Mouse (Mus musculus) lung, postnatal 10 days (tissue): ENCODE measurements around the gene Sema3b.
A peak's percentile ranks its signal among the peaks of the same experiment; 100 is the strongest.

Experiments used
- DNase-seq: peaks from one replicate; pipeline ENCODE4 v3.0.0; 2021

Gene Sema3b

DNA sequence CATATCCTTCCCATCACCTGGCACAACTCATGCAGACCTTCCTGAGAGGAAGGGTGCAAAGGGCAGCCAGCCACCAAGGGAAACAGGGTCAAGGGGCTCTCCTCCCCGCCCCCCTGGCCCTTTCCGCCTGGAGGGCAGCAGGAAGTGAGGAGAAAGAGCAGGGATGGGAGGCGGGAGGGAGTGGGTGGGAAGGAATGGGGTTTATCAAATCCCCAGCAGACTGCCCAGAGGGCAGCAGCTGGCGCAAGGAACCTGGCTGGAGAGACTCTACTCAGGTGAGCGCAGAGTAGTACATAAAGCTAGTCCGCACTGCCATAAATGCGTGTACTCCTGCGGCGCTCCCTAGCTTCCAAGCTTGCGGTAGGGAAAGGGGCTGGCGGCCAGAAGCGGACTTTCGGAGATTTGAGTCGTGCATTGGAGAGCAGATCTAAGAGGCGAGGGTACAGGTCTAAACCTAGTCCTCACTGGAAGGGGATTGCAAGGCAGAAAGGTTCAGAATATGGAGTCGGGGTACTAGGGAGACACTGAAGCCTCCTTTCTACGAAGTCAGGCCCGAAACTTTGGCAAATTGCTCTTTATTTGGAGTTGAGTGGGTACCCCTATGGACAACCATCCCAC is 41.2 kb downstream of the Sema3b start, which contains the start of gene Hyal2:
Gene Hyal2, plus strand, starts transcription at position 244 of the 618 bp plus-strand sequence.
- peak; percentile 76 for DNase-seq

DNA sequence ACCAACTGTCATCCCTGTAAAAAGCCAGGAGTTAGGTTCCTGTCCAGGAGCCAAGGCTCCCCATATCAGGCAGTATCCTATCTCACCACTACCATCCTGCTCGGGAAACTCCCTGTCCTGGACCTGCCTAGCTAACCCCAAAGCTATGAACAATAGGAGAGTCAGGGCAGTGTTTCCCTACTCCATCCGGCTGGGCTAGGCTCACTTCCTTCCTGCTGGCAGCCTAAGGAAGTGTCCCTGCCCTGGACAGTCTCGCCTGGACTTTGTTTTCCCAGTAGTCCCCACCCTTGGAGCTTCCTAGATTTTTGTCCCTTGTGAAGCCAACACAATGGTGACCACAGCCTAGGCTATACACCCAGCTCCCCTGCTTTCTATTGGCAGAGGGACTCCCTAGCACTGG is 42.2 kb downstream of the Sema3b start:
- peak; percentile 82 for DNase-seq

DNA sequence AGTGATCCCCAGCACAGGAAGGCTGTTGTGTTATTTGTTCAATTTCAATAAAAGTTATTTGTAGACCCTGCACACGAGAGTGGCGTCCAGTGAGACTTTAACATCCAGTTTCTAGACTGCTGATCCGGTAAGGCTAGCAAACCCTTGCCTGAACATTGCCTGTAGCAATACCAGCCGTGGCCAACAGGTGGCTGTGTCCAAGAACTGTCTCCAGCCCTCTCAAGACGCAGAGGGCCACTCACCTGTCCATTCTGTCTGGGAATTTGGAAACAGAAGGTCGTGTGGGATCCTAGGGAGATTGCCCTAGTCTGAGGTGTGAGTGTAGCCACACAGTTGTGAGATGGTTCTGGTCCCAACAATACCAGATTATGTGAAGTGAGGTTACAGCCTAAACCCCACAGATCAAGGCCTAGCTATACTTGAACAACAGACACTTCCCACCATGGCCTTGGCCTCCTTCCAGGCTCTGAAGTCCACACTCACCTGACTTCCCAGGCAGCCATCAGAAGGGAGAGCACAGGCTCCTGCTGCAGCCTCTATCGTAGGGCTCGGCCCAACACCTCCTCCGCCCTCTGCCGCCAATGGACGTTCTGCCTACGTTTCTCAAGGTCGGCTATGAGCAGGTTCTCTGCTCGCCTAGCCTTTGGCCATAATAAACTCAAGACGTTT is 42.9 kb downstream of the Sema3b start:
- peak; percentile 94 for DNase-seq

DNA sequence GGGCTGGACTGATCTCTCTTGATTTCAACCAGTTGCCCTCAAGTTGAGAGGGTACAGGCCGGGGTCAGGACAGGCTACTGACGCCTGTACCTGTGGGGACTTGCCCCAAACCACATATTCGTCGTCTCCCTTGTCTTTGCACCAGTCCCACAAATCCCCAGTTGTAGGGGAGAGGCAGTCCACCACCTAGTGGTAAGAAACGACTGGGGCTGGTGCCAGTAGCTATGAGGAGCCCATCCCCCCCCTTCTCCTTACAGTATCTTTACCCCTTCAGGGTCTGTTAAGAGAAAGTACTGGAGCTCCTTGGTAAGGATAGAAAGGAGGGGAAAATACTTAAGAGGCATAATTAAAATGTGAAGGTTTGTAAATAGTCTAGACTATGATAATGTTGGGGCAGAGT is 43.5 kb downstream of the Sema3b start:
- peak; percentile 65 for DNase-seq

DNA sequence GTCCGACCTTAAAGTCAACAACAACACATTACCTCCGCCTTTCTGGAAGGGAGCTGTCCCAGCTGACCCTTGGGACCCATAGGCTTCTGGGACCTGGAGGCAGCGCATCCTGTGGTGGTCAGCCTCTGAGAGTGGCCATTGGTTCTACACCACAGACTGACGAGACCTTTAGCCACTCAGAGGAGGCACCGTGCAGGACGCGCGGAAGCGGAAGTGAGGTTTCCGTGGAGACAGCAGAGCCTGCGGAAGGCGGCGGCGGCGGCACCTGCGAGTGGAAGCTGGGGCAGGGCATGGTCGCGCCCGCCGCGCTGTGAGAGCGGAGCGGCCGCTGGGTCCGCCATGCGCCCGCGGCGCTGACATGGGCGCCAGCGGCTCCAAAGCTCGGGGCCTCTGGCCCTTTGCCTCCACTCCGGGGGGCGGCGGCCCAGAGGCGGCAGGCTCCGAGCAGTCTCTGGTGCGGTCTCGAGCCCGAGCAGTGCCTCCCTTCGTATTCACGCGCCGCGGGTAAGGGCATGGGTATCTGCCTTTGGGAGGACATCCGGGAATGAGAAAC is 45.9 kb downstream of the Sema3b start, which contains the start of gene Tusc2:
Gene Tusc2, plus strand, starts transcription at position 227 of the 553 bp plus-strand sequence.
- DNase-seq, result peak; percentile 96

DNA sequence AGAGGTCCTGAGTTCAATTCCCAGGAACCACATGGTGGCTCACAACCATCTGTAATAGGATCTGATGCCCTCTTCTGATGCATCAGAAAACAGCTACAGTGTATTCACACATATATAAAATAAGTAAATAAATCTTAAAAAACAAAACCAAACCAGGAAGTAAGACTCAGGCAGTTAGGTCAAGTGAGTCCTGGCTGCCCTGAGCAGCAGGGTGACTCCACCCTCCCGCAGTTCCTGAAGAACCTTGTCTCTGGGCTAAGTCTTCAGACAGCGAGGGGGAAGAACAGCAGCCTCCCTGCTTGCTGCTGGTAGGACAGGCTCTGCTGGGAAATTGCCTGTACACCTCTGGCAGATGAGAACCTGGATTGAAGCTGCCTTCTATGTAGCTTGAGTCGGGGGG is 52.7 kb downstream of the Sema3b start:
- DNase-seq, result no peak

DNA sequence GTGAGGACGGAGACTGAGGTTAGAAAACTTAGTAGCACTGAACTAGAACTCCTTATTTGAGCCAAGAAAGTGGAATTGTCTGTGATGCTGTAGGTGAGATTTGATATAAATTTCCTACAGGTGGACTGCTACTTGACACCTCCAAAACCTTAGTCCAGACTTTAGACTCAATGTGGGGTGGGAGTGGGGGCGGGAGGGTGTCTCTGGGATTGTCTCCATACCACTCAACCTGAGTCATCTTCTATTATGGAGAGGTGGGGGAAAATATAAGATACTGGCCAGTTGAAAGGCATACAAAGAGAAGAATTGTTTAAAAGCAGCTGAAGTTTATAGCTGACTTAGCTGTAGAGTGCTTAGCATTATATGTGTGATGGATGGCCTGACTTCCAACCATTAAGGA is 53.3 kb downstream of the Sema3b start:
- DNase-seq, result no peak

DNA sequence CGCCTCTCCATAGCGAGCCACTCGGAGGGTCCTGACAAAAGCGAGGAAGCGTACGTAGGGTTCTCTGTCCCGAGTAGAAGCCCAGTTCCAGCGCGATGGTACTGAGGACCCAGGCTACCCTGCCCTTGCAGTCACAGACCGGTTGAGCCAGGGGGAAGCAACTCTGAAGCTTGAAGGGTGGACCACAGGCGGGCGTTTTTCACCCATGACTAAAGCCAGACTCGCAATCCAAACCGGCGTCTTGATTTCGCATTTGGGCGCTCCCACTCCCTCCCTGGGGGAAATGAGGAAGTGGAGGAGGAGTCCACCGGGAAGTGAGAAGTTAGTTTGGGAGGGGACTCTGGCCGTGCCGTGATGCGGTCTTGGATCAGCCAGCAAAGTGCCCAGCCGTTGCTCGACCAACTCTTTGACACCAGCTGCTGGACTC is 54.0 kb downstream of the Sema3b start:
- peak; percentile 86 for DNase-seq

DNA sequence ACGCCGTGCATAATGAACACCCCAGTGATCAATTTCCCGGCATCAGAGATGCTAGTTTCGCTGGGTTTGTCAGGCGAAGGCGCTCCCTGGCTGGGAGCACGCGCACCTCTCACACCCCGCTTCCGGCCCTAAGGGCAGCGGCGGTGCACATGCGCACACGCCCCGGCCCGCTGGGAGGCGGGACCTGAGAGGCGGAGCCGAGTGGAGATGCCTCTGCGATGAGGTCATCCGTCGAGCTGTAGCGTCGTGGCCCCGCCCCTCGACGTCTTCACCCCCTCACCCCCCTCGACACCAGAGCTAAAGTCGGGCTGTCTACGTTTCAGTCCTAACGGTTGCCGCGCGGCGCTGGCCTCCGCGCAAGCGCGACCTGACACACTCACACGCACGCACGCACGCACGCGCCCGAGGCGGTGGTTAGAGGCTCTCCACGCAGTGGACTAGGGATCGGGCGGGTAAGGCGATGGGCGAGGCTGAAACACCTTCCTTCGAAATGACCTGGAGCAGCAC is 54.7 kb downstream of the Sema3b start:
- DNase-seq, result peak; percentile 96

DNA sequence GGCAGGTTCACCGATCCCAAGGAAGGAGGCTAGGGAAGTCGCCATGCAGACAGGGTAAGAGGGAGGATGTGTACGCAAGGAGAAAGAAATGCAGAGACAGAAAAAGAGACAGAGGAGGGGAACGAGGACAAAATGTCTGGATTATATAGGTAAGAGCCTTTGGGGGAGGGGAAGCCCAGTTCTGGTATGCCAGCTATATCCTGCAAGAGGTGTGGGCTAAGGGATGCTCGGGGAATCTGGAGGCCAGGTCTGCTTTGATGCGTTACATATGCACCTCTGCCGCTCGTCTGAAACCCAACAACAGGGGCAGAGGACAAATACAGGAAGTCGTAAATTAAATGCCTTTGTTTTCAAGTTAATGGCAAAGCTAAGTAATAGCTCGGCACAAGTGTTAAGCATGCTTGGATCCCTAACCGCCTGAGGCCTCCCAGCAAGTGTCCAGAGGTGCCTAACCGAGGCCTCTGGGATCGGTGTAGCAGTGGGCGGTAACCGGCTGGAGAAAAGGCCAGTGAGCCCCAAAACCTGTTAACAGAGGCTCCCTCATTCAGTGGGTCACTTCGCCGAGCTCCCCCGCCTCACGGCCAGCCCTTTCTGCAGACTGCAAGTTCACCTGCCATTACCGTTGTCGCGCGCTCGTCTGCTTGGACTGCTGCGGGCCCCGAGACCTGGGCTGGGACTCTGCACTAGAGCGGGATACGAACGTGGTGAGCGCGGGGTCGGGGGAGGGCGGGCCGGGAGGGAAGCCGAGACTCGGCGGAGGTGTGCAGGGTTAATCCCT is 55.3 kb downstream of the Sema3b start:
- DNase-seq, result peak; percentile 46

DNA sequence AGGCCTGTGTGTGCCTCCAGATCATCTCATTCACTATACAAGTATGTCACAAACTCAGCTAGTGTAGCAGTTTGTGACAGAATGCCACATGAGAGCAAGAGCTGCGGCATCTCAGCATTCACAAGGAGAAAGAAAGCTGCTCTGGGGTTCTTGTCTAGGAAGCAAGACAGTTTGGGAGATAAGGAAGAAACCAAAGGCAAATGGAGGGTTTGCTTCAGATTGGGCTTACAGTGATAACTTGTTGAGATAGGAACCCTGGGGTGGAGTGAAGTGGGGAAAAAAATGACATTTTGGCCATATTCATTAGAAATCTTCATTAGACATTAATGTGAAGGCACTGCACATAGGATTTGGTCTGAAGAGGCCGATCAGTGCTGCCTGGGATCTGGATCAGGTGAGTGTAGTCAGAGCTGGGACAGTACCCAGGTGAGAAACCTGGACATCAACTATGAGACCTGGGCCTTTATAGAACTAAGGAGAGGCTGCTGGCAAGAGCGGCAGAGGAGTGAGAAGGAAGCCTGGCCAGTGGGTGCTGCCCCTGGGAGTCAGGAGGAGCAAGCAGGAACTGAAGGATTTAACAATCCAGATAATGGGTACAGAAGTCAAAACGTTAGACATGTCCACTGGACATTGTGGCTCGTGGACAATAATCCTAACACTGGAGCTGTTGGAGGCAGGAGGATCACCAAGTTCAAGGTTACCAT is 56.2 kb downstream of the Sema3b start:
- no peak for DNase-seq

DNA sequence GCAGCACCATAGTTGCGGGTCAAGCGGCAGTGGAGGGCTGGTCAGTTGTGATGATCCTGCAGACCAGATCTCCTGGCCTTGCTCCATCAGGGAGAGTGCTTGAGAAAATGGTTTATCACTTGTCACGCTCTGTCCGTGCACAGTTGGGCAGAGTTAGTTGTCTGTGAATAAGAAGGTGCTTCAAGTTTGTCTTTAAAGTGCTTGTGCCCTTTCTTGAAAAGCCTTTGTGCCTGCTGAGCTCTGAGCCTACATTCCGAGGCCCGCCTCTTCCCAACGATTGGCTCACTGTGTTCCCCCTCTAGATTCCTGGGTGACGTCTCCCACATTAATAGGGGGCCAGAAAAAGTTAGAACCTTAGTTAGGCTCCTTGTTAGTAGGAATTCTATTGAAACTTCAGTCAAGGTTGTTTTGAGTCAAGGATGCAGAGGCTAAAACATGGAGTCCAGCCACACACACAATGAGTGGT is 57.1 kb downstream of the Sema3b start:
- no peak for DNase-seq

DNA sequence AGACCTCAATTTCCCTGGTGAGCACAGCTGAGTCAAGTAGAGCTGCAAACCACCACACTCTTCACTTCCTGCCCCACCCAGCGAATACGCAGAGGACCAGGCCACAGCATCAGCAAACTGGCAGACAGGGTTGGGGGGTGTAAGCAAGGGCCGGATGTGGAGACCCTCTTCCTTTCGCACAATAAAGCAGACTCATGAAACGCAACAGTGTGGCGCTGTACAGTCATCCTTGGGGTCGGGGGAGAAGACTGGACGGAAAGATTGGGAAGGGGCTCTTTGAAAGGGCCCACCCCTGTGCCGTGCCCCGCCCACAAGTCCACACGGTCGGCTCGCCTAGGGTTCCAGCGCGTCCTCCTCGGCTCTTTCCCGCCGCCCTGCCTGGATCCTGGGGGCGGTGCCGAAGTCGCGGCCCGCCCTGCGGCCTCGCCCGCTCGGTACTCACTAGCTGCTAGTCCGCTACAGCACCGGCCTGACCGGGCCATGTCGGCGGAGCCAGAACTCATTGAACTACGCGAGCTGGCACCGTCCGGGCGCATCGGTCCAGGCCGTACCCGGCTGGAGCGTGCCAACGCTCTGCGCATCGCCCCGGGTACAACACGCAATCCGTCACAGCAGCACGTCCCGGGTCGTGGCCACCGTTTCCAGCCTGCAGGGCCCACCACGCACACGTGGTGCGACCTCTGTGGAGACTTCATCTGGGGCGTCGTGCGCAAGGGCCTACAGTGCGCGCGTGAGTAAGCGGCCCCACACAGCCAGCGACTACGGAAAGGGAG is 57.7 kb downstream of the Sema3b start, which contains the start of gene Rassf1:
Gene Rassf1, plus strand, starts transcription at position 439 of the 773 bp plus-strand sequence.
- peak; percentile 82 for DNase-seq

DNA sequence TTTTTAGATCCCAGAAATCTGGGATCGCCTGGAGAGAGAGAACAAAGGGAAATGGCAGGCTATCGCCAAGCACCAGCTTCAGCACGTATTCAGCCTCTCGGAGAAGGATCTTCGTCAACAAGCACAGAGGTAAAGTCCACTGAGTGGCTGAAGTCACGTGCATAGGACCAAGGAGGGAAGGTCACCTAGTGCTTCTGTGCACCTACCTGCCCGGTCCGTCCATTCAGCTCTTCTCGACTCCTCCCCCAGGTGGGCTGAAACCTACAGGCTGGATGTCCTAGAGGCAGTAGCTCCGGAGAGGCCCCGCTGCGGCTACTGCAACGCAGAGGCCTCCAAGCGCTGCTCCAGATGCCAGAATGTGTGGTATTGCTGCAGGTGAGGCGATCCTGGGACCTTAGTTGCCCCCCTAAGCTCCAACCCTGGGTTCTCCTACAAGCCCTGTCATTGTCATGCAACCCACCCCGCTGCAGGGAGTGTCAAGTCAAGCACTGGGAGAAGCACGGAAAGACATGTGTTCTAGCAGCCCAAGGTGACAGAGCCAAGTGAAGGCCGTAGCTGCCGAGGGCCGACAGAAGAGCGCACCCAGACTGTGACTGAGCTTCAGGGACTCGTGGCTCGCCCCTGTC is 58.4 kb downstream of the Sema3b start:
- DNase-seq, result peak; percentile 44

DNA sequence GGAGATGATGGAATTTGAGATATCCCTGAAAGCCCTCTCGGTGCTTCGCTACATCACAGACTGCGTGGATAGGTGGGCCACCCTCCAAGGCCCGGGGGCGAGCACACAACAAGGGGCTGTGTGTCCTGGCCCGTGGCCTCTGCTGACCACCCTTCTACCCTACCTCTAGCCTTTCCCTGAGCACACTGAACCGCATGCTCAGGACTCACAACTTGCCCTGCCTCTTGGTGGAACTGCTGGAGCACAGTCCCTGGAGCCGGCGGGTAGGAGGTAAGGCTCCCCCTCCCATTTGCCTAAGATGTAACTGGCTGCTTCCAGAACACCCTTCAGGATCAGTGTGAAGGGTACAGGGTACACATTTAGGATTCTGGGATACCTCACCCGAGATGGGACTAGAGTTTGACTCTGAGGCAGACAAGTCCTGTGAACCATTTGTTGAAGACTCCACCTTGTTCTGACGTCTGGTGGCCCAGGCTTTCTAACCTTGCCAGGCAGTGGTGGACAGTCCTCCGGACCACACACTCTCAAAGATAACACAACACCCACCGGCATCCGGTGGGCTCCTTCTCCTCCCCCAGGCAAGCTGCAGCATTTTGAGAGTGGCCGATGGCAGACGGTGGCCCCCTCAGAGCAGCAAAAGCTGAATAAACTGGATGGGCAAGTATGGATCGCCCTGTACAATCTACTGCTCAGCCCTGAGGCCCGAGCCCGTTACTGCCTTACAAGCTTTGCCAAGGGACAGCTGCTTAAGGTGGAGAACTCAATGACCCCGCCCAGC is 59.5 kb downstream of the Sema3b start:
- DNase-seq, result no peak

DNA sequence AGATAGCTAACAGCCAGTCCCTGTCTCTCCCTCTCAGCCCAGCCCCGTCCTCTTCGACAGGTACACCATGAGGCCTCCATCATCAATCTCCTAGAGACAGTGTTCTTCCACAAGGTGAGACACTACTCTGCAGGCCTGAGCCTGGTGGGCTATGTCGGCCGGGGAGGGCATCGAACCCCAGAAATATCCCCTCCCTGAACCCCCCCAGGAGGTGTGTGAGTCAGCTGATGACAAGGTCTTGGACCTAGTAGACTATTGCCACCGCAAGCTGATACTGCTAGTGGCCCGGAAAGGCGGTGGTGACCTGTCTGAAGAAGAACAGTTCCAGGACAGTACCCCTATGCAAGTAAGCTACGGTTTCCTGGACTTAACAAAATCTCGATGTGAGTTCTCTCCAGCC is 60.2 kb downstream of the Sema3b start:
- DNase-seq, result no peak

DNA sequence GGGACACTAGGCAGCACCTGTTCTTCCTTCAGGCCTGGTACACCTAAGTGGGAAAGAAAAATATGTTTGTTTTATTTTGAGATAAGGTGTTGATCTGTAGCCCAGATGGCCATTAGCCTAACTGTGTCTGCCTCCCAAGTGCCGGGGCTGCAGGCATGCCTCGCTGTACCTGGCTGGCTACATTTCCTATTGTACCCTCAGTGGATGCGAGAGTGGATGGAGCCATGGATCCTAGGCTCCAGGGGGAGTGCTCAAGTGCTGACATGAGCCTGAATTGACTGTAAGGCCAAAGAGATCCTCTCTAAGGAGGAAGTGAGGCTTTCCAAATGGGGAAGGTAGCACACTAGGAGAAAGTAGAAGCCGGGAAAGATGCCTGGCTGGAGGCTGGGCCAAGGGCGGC is 61.1 kb downstream of the Sema3b start:
- no peak for DNase-seq
